Mouse (Mus musculus) stomach, postnatal 0 days (tissue): ENCODE data around the gene Arap1. TPM values are rescaled to one million over a fixed set of nuclear protein-coding genes. Genes with fewer than 3 reads are reported as not detected.

Experiments used
- ATAC-seq: fragments of 200-750 bp; cut with Nextera tagmentation; 2 replicates; pipeline ENCODE4 v1.8.0; 2017; ENCODE audit not compliant: low FRiP score, low TSS enrichment
- DNase-seq: peaks from one replicate; pipeline ENCODE4 v3.0.0-alpha.2; 2016; ENCODE audit warnings: low spot score
- H3K27ac ChIP-seq: fragments of 300-500 bp; sonication (generic); replicated peaks from 2 replicates; pipeline ENCODE4 v1.5.1; 2014; ENCODE audit warnings: mild to moderate bottlenecking, control low read depth
- H3K27me3 ChIP-seq: fragments of 300-500 bp; sonication (generic); 2 replicates; pipeline ENCODE4 v1.6.1; 2014; ENCODE audit warnings: low read length; ENCODE audit not compliant: control insufficient read depth, insufficient read depth
- H3K36me3 ChIP-seq: fragments of 300-500 bp; sonication (generic); 2 replicates; pipeline ENCODE4 v1.6.1; 2014; ENCODE audit warnings: low read length, mixed read lengths; ENCODE audit not compliant: control insufficient read depth, insufficient read depth
- H3K4me1 ChIP-seq: fragments of 300-500 bp; sonication (generic); replicated peaks from 2 replicates; pipeline ENCODE4 v1.6.1; 2014; ENCODE audit warnings: antibody characterized with exemption; ENCODE audit not compliant: control insufficient read depth, insufficient read depth
- H3K4me2 ChIP-seq: fragments of 300-500 bp; sonication (generic); replicated peaks from 2 replicates; pipeline ENCODE4 v1.6.1; 2014; ENCODE audit warnings: low read depth, mild to moderate bottlenecking, control low read depth, moderate library complexity
- H3K4me3 ChIP-seq: fragments of 300-500 bp; sonication (generic); 2 replicates; pipeline ENCODE4 v1.5.1; 2014; ENCODE audit warnings: low read depth, low read length, control low read depth
- H3K9ac ChIP-seq: fragments of 300-500 bp; sonication (generic); 2 replicates; pipeline ENCODE4 v1.6.1; 2014; ENCODE audit warnings: mild to moderate bottlenecking, low read length, control low read depth, mixed read lengths
- H3K9me3 ChIP-seq: fragments of 300-500 bp; sonication (generic); 2 replicates; pipeline ENCODE4 v1.6.1; 2016; ENCODE audit warnings: low read length; ENCODE audit not compliant: control insufficient read depth
- CTCF ChIP-seq: IDR thresholded peaks from 2 replicates; pipeline ENCODE4 v1.5.1; 2016; ENCODE audit warnings: antibody characterized with exemption, low read depth, mild to moderate bottlenecking, moderate library complexity
- EP300 ChIP-seq: optimal IDR thresholded peaks from 2 replicates; pipeline ENCODE3; 2016; ENCODE audit warnings: antibody characterized with exemption
- whole genome bisulfite sequencing: fragments of 180-500 bp; shearing (Covaris S2); extraction: QIAGEN DNeasy Blood & Tissue Kit; methylation state at CpG from one replicate; pipeline ENCODE4 v1.1.7; 2014; 5-methylcytosine and 5-hydroxymethylcytosine counted together
- polyA plus RNA-seq: library from polyadenylated mRNA; unstranded; fragments of >200 nt; fragmentation: Nextera tagmentation; extraction: Ambion mirVana; gene quantifications from 2 replicates; pipeline ENCODE4 v1.2.1, GENCODE M21; 2015

Gene Arap1
- polyA plus RNA-seq, 1 experiment from 2014 or later = 37.2 TPM

DNA sequence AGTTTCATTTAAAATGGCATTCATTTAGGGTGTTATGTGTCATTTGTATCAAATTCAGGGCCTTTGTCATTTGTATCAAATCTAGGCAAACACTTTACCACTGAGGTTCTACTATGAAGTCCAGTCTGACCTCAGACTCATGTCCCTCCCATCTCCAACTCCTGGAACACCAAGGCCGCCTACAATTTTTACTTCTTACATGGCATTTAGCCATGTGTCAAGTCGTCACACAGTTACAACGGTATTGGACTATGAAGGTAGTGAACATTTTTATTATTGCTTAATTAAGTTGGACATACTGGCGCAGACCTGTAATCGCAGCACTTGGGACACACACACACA is 37.9 kb upstream of the Arap1 start:
- Histone ChIP-seq H3K9ac (peak overlapping the region; percentile 75), H3K9me3 (no peaks in the 10 kb centered on the region)
- ATAC-seq = no peak; the same call in 1 of the 2 replicates

DNA sequence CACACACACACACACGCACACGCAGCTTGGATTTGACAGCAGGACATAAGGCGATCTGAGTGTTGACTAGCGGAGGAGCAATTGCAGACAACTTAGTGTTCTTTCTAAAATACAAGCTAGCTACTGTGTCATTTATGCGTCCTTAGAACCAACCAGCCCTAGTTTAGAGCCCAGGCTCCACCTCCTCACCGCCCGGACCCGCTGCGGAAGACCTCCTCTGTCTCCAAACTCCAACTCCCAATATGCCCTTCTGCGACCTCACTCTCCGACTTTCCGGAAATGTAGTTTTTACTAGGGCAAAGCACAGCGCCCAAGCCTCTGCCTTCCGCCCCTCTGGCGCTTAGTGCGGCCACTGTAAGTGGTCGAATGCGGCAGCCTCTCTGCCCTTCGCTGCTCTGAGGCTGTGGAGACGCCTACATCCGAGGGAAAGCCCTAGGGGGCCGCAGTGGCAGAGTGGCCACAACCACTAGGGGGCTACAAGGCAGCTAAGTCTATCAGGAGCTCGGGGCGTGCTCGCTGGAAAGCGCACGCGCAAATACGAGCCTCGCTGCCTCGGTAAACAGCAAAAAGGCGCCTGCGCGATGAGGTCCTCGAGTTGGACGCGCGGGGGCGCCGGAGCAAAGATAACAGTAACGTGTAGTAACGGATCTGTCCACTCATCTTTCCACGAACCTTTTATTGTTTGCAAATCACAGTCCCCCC is 37.4 kb upstream of the Arap1 start:
- Histone ChIP-seq H3K9ac (peak overlapping the region; percentile 75), H3K27ac (peak overlapping the region; percentile 95), H3K27me3 (no peaks in the 10 kb centered on the region), H3K36me3 (no peaks in the 10 kb centered on the region), H3K9me3 (no peaks in the 10 kb centered on the region), H3K4me1 (no peaks in the 10 kb centered on the region), H3K4me3 (peak overlapping the region; percentile 57), H3K4me2 (peak overlapping the region; percentile 60)
- WGBS = under 1% methylated on average over 43 of the region's 43 CpGs
- TF ChIP-seq EP300 (no peak), CTCF (peak; percentile 96)
- DNase-seq (peak; percentile 96), ATAC-seq (peak; percentile 95)

More for the DNA sequence above, 37.9 kb upstream of the Arap1 start:
- peak overlapping the region; percentile 60 for H3K4me2 ChIP-seq
- no peak for DNase-seq
- no peaks in the 10 kb centered on the region for H3K27me3 ChIP-seq
- 30% methylated on average over 5 of the region's 5 CpGs for WGBS
- no peak for TF ChIP-seq EP300
- TF ChIP-seq CTCF = no peak
- H3K36me3 ChIP-seq = no peaks in the 10 kb centered on the region
- H3K4me1 ChIP-seq = no peaks in the 10 kb centered on the region
- peak overlapping the region; percentile 95 for H3K27ac ChIP-seq
- H3K4me3 ChIP-seq = peak overlapping the region; percentile 57

DNA sequence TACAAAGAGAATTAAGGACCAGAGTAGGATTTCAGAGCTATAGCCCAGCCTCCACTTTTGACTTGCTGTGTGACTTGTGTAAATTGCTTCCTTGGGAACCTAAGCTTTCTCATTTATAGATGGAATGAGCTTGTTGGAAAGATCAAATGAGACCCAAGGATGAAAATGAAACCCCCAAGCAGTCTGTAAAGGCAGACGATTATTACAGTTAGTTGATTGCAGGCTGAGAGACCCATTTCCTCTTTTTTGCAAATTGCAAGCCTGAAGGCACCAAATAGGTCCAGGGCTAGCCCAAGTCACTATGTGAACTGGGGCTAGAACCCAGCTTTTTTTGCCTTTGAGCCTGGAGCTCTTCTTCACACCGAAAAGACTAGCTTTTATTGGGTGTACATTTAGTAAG is 36.8 kb upstream of the Arap1 start:
- 30% methylated on average over 2 of the region's 2 CpGs for WGBS
- ATAC-seq (no peak), DNase-seq (no peak)
- Histone ChIP-seq H3K27ac (peak overlapping the region; percentile 95; the same call in 1 of the 2 replicates), H3K27me3 (no peaks in the 10 kb centered on the region), H3K4me3 (peak overlapping the region; percentile 57; the same call in 1 of the 2 replicates), H3K4me2 (peak overlapping the region; percentile 37), H3K9ac (no peak overlapping the region), H3K36me3 (no peaks in the 10 kb centered on the region), H3K4me1 (no peaks in the 10 kb centered on the region), H3K9me3 (no peaks in the 10 kb centered on the region)
- no peak for TF ChIP-seq EP300
- TF ChIP-seq CTCF = no peak

DNA sequence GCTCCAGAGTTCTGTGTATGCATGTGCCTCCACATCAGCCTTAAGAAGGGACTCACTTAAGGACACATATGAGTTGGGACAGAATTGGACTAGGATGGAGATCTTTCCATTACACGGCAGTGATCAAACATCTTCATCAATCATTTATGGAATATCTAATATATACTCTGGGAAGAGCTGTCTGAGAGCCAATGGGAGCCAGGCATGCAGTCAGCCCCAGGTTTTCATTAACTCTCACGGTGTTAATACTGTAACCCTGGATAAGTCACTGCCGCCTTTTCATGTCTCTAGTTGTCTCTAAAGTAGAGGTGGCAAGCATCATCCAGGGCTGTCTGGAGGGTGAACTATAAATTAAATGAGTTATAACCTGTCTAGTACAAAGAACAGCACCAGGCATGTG is 34.8 kb upstream of the Arap1 start:
- WGBS = 51% methylated on average over 3 of the region's 3 CpGs
- TF ChIP-seq EP300 = no peak
- no peak for TF ChIP-seq CTCF

DNA sequence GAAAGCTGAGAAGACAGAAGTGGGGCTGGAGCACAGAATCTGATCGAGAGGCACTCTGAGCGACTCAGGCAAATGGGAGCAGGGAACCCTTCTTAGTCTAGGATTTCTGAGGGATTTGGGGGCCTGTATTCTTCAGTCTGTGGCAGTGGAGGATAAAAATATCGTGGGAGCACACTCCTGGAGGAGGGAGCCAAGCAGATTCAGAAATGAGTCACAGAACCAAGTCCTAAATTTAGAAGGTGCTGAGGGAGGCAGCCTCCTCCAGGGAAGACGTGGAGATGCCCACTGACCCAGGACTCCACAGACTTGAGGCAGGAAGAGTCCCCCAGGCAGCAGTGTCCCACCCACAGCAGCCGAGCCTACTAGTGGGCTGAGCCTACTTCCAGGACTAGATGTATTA is 33.5 kb upstream of the Arap1 start:
- Histone ChIP-seq H3K9me3 (no peaks in the 10 kb centered on the region), H3K27me3 (no peaks in the 10 kb centered on the region), H3K4me2 (no peak overlapping the region), H3K27ac (no peak overlapping the region), H3K36me3 (no peaks in the 10 kb centered on the region), H3K4me1 (no peaks in the 10 kb centered on the region), H3K9ac (no peak overlapping the region), H3K4me3 (no peak overlapping the region)
- no peak for TF ChIP-seq EP300
- TF ChIP-seq CTCF = no peak
- ATAC-seq (no peak), DNase-seq (no peak)
- WGBS = 55% methylated on average over 5 of the region's 5 CpGs

More for the DNA sequence above, 34.8 kb upstream of the Arap1 start:
- H3K36me3 ChIP-seq = no peaks in the 10 kb centered on the region
- H3K27ac ChIP-seq = no peak overlapping the region
- H3K4me1 ChIP-seq = no peaks in the 10 kb centered on the region
- no peaks in the 10 kb centered on the region for H3K27me3 ChIP-seq
- H3K4me2 ChIP-seq = no peak overlapping the region
- DNase-seq = no peak
- no peak overlapping the region for H3K4me3 ChIP-seq
- H3K9me3 ChIP-seq = no peaks in the 10 kb centered on the region
- ATAC-seq = no peak
- no peak overlapping the region for H3K9ac ChIP-seq

DNA sequence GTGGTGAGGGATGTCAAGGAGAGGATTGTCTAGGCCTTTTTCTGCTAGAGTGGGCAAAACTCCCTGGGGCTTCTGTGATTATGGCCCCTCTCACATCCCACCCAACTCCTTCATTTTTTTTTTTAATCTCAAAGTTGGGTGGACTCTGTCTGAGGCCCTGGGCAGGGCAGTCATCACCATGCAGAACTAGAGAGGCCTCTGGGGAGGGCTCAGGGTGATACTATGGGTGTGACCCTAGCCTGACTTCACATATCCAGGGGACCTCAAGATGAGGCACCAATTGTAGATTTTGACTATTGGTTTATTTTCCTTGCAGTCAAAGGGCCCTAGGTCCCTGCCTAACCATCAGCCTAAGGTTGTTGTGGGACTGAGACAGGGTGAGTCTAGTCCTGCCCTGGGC is 32.2 kb upstream of the Arap1 start:
- Histone ChIP-seq H3K9me3 (no peaks in the 10 kb centered on the region), H3K9ac (no peak overlapping the region), H3K4me1 (0 out of 2 replicates have a peak, but pooled peaks cover 2% of the 10 kb centered on the region), H3K4me2 (no peak overlapping the region), H3K36me3 (no peaks in the 10 kb centered on the region), H3K27ac (no peak overlapping the region), H3K4me3 (no peak overlapping the region), H3K27me3 (no peaks in the 10 kb centered on the region)
- ATAC-seq (no peak), DNase-seq (no peak)
- no peak for TF ChIP-seq EP300
- no peak for TF ChIP-seq CTCF
